Mouse (Mus musculus) large intestine, adult 2 months (tissue): ENCODE measurements at regions not wholly inside any gene's neighbourhood (a gene's known extent, or its start where the extent isn't known, plus 50 kb on each side); places are given as distances from the start of the nearest gene placed in this dataset.

Experiments used
- DNase-seq: peaks from one replicate; pipeline ENCODE4 v3.0.0-alpha.2; 2012; ENCODE audit warnings: low read depth, low spot score
- WGBS: fragments of 180-500 bp; shearing (Covaris S2); methylation state at CpG from one replicate; pipeline ENCODE4 v1.1.7; 2018; 5-methylcytosine and 5-hydroxymethylcytosine counted together

DNA sequence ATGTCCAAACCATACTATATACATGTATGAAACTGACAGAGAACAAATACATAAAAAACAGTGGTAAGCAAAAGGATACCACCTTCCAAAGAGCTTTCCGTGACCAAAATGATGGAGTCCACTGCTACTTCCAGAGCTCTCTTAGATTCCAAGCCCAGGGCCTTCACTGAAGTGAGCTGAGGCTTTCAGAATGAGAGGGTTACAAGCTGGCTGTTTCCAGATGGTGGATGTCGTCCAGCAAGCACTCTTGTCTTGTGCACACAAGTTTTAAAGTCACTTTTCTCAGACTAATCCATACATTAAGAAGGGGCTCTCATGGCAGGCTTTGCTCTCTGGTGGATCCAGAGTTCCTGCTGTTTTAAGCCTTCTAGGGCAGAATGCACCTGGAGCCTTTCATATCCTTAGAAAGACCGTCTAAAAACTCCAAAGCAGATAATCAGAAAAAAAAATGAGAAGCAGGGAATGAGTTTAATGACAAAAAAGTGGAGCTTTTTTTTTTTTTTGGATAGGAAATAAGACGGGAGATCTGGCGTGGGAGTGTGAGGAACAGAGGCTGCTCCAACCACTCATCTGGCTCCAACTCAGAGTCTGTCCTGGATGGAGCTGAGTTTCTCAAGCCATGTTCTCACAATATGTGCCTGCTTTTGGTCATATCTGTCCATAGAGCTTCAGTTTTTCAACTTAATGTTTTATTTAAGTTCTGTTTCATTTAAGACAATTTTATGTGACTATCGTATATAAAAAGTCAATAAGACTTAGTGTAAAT, 281.9 kb upstream of the Mmadhc start:
- no peak for DNase-seq
- WGBS = 75% methylated on average over 6 of the region's 6 CpGs

GRCm38 (mm10) chr2:50577736-50578135, 281.1 kb upstream of the Mmadhc start:
- no peak for DNase-seq
- 90% methylated on average over 9 of the region's 9 CpGs for WGBS

DNA sequence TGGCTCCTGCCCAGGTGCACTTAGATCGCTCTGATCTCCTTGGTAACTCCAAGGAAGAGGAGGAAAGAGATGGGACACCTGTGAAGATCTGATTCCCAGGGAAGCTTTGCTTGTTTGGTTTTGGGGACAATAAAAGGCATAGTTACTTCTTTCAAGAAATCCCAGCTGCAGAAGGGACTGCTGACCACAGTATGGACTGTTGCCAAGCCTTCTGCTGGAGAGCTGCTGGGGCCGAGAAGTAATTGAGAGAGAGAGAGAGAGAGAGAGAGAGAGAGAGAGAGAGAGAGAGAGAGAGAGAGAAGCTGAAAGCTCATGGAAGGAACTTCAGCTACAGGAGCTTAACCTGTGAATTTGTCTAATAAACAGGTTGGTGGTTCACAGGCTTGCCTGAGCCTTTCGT, 276.9 kb upstream of the Mmadhc start:
- no peak for DNase-seq
- WGBS = 20% methylated on average over 3 of the region's 3 CpGs

DNA sequence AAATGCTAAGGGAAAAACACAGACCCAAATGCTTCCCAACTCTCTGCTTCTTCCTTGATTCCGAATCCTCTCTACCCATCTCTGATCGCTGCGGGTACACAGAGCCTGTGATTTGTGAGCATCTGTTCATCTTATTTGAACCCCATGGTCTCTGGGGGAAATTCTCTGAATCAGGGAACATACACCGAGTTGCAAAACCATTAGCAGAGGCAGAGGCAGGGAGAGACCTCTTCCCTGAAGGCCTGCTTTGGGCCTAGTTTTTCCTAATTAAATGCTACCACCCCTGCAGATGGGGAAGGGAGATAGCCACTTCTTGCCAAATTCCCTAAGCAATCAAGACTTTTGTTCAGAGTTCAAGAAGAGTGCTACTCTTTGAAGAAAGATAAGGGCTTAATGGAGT, 274.4 kb upstream of the Mmadhc start:
- no peak for DNase-seq
- 93% methylated on average over 4 of the region's 4 CpGs for WGBS

DNA sequence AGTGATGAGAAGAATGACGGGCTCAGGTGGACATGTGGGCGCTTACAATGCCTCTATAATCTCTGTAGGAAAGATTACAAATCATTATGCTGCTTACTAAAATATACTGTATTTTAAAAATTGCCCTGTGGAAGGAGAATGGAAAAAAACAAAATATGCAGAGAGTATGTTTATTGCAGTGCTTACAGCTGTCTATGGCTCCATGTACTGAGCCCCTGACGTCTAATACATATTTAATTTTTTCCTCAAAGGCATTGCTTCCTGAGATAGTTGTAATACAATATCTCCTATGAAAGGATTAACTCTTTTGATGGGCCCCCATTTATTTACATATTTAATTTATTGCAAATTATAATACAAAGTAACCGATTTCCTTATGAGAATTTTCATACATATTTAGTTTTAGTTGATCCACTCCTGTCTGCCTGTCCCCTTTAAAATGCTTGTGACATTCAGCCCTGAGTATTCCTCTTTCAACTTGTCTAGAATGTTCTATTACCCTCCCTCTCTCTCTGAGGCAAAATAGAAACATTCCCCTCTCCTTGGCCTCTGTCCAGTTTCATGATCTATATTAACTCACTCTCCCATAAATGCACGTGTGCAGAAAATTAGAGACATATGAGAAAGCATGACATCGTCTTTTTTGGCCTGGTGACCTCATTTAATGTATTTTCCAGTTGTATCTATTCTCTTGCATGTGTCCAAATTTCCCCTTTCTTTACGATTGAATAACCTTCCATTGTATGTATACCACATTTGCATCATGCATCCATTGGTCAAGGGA, 273.1 kb upstream of the Mmadhc start:
- 77% methylated on average over 7 of the region's 7 CpGs for WGBS
- DNase-seq = no peak

DNA sequence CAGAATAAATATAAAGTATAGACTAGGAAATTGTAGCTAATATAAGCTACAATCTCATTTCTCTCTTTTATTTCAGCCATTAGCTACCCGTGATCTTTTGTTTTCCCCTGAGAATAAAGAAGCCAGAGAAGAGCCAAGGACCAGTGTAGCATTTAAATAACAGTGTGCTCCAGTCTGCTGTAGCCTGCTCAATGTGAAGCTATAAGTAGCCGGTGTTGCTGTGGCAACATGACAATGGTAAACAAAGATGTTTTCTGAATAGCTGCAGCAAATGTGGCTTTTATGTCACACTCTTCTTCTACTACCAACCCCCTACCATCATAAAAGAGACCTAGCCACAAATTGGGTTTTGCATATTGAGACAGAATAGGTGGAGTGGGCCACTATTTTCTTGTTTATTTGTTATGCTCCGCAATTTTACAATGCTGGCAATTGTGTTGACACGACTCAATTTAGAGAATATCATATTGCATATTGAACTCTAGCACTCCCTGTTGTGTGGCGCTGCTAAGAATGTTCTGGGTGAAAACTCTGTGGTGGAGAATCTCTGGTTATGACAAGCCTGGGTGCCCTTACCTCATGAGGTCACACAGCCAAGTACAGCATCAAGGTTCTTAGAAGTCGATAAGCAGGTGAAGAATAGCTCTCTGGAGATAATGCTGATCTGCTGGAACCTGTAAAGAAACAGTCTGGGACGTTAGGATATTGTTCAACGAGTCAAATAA, 272.3 kb upstream of the Mmadhc start:
- WGBS = 72% methylated on average over 8 of the region's 8 CpGs
- no peak for DNase-seq

DNA sequence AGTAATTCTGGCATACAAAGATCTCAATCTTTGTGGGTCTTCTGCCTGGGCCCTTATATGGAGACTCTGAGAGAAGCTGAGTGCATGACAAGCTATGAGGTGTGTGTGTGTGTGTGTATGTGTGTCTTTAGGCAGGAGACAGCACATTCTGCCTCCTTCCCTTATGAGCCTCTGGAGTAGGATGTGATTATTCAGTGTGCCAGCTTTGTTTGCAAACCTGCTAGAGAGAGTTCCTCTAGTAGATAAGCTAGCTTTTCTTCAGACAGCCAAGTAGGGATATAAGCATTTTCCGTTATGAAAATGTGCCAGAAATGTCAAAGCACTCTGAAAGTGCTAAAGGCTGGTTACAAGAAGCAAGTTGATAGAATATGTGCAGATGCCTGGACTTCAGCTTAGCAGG, 270.9 kb upstream of the Mmadhc start:
- no peak for DNase-seq
- WGBS = 50% methylated on average over 1 of the region's 1 CpGs

- no peak for DNase-seq
Observed at GRCm38 (mm10) chr2:50554031-50554430, 257.4 kb upstream of the Mmadhc start.

GRCm38 (mm10) chr2:50552437-50552836, 255.8 kb upstream of the Mmadhc start:
- 90% methylated on average over 2 of the region's 2 CpGs for WGBS
- no peak for DNase-seq

GRCm38 (mm10) chr2:50549871-50550270, 253.3 kb upstream of the Mmadhc start:
- no peak for DNase-seq
- WGBS = 81% methylated on average over 8 of the region's 8 CpGs

- WGBS = 87% methylated on average over 2 of the region's 2 CpGs
- no peak for DNase-seq
Observed at GRCm38 (mm10) chr2:50539741-50540441, 243.3 kb upstream of the Mmadhc start.

- 12% methylated on average over 5 of the region's 5 CpGs for WGBS
- no peak for DNase-seq
Observed at GRCm38 (mm10) chr2:50538068-50538467, 241.5 kb upstream of the Mmadhc start.

GRCm38 (mm10) chr2:50535085-50535878, 238.7 kb upstream of the Mmadhc start:
- WGBS = 89% methylated on average over 4 of the region's 4 CpGs
- DNase-seq = no peak

- no peak for DNase-seq
- WGBS = 48% methylated on average over 2 of the region's 2 CpGs
Observed at GRCm38 (mm10) chr2:50533702-50534101, 237.1 kb upstream of the Mmadhc start.

GRCm38 (mm10) chr2:50527425-50527824, 230.8 kb upstream of the Mmadhc start:
- DNase-seq = no peak

- DNase-seq = no peak
- WGBS = 81% methylated on average over 10 of the region's 10 CpGs
Observed at GRCm38 (mm10) chr2:50524838-50525615, 228.4 kb upstream of the Mmadhc start.

GRCm38 (mm10) chr2:50520169-50520568, 223.6 kb upstream of the Mmadhc start:
- DNase-seq = no peak
- 56% methylated on average over 8 of the region's 8 CpGs for WGBS

- WGBS = 88% methylated on average over 1 of the region's 1 CpGs
- DNase-seq = no peak
Observed at GRCm38 (mm10) chr2:50519129-50519504, 222.5 kb upstream of the Mmadhc start.
